Mouse (Mus musculus) left cerebral cortex, adult 11 months (tissue): ENCODE data around the gene Hist1h2ad.
A peak's percentile ranks its signal among the peaks of the same experiment; 100 is the strongest.
"Not testable (repeated sequence)": the region's sequence is repeated elsewhere in the genome, so short reads cannot be mapped to it uniquely, and the experiment has no call there.

ENCODE experiments used
- DNase-seq: peaks from one replicate; pipeline ENCODE4 v3.0.0; 2022; ENCODE audit warnings: low spot score

Gene Hist1h2ad

DNA sequence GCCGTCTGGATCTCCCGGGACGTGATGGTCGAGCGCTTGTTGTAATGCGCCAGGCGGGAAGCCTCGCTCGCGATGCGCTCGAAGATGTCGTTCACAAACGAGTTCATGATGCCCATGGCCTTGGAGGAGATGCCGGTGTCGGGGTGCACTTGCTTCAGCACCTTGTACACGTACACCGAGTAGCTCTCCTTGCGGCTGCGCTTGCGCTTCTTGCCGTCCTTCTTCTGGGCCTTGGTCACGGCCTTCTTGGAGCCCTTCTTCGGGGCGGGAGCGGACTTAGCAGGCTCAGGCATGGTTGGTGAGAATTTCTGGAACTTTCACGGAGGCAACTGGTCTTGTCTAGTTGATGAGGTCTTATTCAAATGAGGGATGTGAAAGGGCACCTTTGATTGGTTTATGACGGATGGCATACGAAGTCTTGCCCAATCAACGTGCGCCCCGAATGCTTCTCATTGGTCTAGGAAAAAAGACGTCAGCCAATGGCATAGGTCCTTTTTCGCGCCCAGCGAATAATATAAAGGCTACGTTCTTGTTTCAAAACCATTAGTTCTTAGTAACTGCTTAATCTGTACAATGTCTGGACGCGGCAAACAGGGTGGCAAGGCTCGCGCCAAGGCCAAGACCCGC, at the start of gene Hist1h2ad, which contains the start of gene Hist1h2bf:
Hist1h2ad (plus strand) TSS at position 484 of the 627 bp plus-strand sequence.
Hist1h2bf (minus strand) TSS at position 299 of the 627 bp plus-strand sequence.
- peak; percentile 95 for DNase-seq

DNA sequence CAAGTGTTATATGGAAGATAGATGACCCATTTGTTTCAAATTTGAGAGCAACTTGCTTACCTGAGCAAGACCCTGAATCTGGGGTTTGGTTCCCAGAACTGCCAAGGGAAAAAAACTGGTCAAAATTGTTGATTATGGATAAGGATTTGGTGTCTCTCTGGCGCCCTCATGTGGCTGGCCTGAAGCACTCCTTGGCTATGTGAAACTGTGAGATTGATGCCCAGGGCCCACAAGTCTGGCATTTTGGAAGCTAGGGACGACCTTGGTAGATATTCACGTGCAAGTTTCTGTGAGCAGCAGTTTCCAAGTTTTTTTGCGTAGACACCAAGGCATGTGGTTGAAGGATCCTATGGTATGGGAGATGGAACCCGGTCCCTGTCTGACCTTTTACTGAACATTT, 49.5 kb upstream of the Hist1h2ad start:
- no peak for DNase-seq

DNA sequence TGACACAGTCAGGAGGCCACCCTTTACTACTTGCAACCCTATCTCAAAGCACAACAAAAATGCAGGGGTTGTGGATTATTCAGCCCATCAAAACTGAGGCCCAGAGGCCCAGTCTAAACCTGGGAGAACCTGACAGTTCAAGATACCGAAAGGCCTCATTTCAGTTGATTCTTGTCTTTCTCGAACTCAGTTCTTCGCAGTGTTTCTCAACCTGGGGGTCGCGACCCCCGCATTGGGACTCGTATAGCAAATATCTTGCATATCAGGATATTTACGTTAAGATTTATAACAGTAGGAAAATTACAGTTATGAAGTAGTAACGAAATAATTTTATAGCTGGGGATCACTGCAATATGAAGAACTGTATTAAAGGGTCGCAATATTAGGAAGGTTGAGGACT, 48.3 kb upstream of the Hist1h2ad start:
- no peak for DNase-seq

DNA sequence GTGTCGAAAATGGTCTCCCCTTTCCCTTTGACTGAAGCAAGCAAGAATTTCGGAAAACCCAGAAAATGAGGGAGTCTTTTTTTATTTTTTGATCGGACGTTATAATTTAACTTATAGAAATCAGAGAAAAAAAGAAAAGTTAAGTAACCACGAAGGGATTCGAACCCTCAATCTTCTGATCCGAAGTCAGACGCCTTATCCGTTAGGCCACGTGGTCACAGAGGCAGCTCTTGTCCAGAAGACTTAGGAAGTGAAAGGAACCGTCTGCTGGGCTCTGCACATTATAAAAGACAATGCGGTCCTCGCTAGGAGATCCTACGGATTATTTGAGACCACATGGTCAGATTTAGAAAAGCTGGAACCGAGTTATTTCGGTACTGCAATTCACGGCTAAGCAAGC, 47.9 kb upstream of the Hist1h2ad start:
- peak; percentile 91 for DNase-seq

DNA sequence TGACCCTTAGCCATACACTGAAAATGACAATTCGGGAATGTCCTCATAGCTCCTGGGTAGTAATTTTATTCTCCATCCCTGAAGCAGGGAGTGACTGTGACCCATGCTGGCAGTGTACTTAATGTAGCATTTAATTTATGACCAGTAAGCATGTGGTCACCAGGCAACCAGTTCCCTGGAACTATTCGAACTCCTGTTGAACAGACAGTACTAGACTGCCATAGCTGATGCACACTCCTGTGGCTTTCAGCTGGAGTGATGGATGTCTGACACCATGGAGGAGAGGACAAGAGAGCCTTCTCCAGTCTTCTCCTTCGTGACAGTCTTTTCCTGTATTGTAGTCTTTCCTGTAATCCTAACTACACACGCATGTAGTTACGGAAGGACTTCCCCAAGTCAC, 45.2 kb upstream of the Hist1h2ad start:
- no peak for DNase-seq

DNA sequence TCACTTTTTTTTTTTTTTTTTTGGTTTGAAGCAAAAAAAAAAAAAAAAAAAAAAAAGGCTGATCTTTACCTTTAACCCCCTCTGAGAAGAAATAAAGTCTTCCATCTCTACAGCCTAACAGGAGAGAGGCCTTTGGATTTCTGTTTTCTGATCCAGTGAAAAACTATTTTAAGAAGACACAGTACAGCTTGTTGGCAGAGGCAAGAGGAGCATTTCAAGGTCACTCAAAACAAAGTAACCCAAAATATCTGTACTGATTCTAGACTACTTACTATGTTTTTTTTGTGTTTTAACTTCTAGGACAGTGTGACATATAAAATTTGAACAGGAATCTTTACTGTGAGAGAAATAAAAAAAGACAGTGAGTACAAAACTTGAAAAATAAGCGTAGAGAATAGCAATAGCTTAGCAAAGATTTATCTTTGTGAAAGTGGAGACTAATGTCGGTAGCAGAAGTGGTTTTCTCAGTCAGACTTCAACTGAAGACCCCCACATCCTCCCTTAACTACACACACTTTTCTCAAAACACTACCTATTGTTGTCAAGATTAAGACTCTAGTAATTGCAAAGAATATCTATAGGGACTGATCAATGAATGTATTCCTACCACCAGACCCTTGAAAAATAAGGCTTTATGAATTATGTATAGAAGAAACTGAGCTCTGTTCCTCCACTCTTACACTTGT, 44.6 kb upstream of the Hist1h2ad start:
- DNase-seq = no peak

DNA sequence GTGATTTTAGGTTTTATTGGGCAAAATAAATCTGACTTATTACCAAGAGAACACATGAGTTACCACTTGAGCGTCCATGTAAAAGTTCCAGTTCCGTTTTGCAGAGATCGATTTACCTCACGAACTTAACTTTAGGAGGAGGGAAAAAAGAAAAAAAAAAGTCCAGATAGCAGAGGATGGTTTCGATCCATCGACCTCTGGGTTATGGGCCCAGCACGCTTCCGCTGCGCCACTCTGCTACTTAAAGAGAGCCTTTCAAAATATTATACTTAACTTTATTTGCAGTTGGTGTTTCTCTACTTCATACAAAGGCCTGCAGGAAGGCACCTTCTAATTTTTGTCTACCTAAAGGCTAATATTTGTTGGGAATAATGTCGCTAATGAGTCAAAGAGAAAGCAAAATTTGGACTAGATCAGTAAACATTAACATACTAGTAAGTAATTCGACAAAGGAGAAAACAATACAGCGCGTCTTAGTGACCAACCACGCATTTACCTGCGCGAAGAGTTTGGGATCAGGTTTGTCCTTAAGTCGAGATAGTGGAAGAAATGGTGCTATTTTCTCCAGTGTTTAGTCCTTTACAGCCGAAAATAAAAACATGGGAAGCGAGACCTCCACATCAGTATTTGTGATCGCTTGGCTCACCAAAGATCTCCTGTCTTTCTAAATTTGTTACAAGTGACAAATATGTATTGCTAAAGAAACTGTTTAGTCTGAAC, 43.8 kb upstream of the Hist1h2ad start:
- peak; percentile 81 for DNase-seq

DNA sequence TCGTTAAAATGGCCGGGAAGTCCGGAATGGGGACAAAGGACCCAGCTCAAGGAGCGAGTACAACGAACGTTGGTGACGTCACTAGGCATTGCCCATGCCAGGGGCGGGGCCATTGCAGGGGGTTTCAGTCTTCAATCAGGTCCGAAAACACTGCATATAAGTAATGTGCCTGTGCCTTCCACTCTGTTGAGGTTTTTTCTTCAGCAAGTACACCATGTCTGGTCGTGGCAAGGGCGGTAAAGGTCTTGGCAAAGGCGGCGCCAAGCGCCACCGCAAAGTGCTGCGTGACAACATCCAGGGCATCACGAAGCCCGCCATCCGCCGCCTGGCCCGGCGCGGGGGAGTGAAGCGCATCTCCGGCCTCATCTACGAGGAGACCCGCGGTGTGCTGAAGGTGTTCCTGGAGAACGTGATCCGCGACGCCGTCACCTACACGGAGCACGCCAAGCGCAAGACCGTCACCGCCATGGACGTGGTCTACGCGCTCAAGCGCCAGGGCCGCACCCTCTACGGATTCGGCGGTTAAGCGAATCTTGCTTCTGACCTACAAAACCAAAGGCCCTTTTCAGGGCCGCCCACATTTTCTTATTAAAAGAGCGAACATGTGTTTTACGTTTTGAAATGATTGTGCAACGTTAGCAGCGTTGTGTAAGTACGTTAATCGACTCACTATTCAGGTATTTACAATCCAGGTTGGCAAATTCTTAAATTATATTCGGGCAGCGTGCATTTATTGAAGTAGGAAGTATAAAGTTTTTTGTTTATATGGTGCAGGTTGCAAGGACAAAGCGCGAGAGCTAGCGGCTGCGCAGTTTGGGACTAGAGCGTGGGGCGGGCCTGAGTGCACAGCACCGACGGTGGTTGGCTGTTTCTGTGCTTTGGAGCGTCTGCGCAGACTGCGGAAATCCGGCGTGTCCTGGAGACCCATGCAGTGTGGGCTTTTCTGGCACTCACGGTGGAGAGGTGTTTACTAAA, 43.0 kb upstream of the Hist1h2ad start, which contains the start of gene Hist1h4h:
Hist1h4h (plus strand) TSS at position 150 of the 975 bp plus-strand sequence.
- peak; percentile 98 for DNase-seq

DNA sequence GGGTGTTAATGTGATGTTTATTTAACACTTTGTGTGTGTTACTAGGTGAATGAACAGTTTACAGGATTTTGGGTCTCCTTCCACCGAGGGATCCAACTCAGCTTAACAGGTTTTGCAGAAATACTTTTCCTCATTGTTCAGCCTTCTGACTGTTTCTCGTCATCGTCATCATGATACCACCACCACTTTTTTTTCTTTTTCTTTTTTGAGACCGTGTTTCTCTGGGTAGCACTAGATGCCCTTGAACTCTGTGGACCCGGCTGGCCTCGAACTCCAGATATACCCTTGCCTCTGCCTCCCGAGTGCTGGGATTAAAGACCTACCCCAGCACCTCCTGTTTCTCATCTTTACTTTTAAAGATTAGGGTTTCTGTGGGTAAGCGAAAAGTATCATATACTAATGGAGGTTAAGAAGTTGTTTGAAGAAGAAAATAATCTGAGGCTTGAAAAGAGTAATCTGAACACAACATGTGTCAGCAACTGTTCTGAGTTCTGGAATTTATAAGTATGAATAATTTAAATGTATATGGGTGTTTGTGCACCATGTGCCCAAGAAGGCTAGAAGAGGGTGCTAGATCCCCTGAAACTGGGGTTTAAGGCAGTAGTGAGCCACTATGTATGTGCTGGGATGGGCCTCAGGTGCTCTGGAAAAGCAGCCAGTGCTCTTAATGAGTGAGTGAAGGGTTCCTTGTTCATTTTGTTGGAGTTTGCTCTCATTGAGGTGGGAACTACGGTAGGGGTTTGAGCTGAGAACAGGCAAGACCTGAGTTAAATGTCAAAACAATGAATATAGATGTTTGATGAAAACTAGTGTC, 41.7 kb upstream of the Hist1h2ad start:
- DNase-seq = no peak

DNA sequence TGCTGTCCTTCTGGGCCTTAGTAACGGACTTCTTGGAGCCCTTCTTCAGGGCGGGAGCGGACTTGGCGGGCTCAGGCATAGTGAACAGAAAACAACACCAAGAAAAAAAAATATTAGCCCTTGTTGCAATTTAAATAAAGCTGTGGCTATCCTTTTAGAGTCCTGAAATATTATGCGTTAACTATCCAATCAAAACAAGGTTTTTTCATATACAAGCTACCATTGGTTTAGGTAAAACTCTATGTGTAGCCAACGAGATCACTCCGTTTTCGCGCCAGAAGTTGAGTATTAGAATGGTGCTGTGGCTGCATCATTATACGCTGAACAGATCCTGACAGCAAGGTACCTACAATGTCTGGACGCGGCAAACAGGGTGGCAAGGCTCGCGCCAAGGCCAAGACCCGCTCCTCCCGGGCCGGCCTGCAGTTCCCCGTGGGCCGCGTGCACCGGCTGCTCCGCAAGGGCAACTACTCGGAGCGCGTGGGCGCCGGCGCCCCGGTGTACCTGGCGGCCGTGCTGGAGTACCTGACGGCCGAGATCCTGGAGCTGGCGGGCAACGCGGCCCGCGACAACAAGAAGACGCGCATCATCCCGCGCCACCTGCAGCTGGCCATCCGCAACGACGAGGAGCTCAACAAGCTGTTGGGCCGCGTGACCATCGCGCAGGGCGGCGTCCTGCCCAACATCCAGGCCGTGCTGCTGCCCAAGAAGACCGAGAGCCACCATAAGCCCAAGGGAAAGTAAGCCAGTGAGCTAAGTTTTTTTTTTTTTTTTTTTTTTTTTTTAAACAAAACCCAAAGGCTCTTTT, 40.4 kb upstream of the Hist1h2ad start, which contains the start of gene Hist1h2af:
Hist1h2af (plus strand) TSS at position 347 of the 808 bp plus-strand sequence.
- DNase-seq = peak; percentile 77

DNA sequence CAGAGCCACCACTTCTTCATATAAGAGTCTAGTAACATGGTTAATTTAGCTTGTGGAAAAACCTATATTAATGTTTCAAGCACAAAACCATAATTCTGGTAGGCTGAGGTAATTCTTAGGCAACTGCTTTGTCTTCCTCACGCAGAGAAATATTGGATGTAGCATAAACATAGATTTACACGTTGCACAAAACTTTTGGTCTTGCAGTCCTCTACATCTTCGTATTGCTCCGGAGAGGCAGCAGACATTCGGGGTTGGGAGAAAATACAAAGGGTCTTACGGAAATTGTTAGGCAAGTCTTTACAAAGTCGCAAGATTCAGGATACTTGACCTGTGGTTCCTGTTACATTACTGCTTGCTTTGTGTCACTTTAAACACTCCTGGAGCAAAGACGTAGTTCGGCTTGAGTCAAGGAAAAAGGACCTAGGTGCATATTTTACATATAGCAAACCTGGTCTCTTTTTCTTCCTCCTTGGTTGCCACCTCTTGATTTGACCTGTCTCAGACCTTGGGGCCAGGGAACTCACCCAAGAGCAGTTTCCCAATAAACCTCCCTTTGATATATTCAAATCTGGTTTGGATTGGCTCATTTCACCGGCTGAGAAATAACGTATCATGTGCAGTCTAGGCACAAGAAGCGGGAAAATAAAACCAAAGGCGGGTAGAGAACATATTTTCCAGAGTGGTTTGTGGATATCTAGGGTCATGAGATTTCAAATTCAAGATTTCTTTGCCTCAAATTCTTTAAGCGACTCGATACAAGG, 39.6 kb upstream of the Hist1h2ad start:
- no peak for DNase-seq

DNA sequence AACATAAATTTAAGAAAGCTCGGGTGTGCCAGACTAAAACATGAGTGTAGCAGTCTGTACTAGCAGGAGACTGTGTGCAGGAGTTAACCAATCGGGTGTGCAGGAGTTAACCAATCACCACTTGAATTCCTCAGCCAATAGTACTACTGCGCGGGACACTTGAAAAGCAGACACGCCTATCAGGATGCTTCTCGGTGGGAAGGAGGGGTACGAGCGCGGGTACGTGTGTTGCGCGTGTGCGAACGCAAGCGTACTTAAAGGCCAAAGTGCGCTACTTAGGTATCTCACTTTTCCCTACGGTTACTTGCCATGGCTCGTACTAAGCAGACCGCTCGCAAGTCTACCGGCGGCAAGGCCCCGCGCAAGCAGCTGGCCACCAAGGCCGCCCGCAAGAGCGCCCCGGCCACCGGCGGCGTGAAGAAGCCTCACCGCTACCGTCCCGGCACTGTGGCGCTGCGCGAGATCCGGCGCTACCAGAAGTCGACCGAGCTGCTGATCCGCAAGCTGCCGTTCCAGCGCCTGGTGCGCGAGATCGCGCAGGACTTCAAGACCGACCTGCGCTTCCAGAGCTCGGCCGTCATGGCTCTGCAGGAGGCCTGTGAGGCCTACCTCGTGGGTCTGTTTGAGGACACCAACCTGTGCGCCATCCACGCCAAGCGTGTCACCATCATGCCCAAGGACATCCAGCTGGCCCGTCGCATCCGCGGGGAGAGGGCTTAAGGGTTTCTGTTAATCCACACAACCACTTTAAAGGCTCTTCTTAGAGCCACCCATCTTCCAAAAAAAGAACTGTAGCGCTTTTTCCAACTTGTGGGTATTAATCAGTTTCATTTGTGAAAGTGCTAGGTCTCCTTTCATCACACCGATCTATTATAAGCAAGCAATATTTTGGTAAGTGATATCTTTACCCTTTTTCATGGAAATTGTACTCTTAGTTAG, 38.8 kb upstream of the Hist1h2ad start, which contains the start of gene Hist1h3g:
Hist1h3g (plus strand) TSS at position 286 of the 939 bp plus-strand sequence.
- peak; percentile 91 for DNase-seq

DNA sequence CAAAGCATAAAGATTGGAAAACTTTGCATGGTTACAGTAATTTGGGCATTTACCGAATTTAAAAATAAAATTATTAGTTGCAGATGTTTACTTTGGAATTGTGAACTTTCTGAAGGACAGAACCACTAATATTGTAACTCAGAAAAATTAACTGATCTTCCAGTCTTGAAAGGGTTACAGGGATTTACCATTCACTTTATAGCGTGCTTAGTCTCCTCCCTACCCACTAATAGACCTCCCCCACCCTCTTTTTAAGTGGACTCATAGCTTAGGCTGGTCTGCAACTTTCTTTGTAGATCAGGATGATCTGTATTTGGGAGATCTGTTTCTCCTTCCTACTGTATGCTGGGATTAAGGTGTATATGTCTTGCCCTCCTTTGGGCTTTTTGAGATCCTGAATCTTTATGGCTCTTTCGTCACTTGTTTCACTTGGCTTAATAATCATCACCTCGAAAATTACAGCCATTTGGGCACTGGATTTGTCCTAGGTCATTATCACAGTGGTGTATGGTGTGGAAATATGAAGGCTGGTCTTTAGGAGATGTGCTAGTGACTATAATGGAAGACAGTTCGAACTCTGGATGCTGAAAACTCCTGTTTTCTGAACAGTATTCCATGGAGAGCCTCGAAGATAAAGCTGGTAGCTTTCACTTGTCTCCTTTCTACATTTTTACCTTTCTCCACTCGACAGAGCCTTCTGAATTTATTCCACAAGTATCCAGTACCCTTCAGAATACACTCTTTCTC, 37.9 kb upstream of the Hist1h2ad start:
- no peak for DNase-seq

DNA sequence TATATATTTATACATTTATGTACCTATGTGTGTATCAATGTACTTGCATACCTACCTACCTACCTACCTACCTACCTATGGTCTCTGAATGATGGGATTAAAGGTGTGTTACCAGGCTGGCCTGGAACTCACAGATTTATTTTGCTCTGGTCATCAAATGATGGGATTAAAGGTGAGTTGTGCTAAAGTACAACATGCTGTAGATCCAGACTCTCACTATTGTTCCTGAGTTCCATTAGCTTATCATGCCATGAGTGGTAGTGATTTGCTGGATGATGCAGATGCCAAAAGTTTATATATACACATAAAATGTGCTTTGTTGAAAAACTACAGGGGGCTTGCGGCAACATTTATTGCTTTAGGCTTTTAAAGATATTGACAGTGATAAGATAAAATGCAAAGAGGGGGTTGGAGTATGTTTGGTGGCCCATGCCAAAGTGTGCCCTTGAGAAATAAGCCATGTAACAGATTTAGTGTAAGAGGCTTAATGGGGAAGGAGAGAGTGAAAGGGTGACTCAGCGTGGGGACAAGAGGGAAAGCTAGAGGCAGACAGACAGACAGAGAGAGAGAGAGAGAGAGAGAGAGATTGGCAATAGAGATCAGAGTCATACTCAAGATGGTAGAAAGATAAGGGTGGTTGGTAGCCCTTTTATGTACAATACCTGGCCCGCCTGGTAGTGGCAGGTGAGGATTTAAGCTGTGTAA, 37.0 kb upstream of the Hist1h2ad start:
- no peak for DNase-seq

DNA sequence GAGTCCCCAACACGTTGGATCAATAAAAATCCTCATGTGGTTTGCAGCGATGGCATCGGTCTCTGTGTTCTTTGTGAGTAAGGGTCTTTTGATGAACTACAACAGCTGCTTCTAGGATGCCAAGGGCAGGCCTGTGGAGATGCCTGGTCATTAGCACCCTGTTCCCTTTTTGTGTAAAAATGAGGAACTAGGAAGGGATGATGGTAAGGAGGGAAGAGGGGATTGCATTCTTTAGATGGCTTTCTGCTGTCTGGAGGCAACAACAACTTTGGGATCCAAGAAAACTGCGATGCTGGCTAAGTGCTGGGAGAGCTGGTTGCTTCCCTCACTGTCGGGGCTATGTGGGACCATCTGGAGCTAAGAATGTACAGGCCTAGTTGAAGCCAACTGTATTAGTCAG, 35.9 kb upstream of the Hist1h2ad start:
- DNase-seq = no peak

DNA sequence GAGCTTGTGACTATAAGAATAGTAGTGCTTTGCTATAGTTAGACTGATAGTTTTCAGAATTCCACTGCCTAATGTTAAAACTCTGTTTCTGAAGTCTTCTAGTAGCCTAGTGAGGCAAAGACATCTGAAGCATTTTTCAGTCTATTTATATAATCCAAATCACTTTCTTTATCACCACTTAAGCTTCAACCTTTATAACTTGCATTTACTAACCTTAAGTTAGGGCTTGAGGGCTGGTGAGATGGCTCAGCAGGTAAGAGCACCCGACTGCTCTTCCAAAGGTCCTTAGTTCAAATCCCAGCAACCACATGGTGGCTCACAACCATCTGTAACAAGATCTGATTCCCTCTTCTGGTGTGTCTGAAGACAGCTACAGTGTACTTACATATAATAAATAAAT, 34.4 kb upstream of the Hist1h2ad start:
- not testable (repeated sequence) for DNase-seq
